Mouse (Mus musculus): Measurements from ENCODE around the gene Actl6a. TPM values are rescaled to one million over a fixed set of nuclear protein-coding genes. Genes with fewer than 3 reads are reported as not detected.

The Actl6a gene
- polyA plus RNA-seq, 2 experiments, result 31.0 to 73.7 TPM

DNA sequence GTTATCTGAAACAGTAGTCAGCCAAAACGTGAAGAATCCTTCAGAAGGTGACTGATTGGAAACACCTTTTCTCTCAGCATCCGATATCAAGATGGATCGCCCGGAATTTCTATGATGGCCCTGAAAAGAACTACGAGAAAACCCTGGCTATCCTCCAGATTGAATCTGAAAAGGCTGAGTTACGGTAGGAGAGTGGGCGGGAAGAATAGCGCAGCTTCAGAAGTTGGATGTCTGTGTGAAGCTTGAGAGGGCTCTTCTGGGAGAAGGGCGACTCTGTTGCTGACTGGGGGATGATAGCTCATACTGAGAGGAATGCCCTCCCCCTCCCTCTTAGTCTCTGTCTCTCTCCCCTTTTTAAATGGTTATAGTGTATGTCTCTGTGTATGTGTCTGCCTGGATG, 42.3 kb downstream of the Actl6a start:
- no peak overlapping the region for H3K9ac ChIP-seq (replicated peaks)
- peaks cover 40% of the 10 kb centered on the region for H3K36me3 ChIP-seq (replicated peaks; ENCODE audit: control insufficient read depth, insufficient read depth, low read depth)
- H3K4me2 ChIP-seq (ENCODE audit: low read depth), result no peak overlapping the region
- TF ChIP-seq CTCF (IDR thresholded peaks at IDR 0.05; ENCODE audit: low read depth) (no peak), EP300 (IDR thresholded peaks at IDR 0.05; ENCODE audit: low read depth) (no peak)
- no peak overlapping the region for H3K27ac ChIP-seq
- no peak overlapping the region for H3K4me3 ChIP-seq (ENCODE audit: insufficient read depth in 1 of 2, low read depth in 2 of 2, low read length in 2 of 2)
- no peaks in the 10 kb centered on the region for H3K9me3 ChIP-seq (ENCODE audit: control insufficient read depth, low read length)
- no peak for DNase-seq (ENCODE audit: low read depth in 3 of 3, low spot score in 3 of 3)
- no peaks in the 10 kb centered on the region for H3K4me1 ChIP-seq (replicated peaks; ENCODE audit: control insufficient read depth in 2 of 2, insufficient read depth in 2 of 2, low read length in 1 of 2)
- no peak for ATAC-seq (ENCODE audit: insufficient read depth)
- no peaks in the 10 kb centered on the region for H3K27me3 ChIP-seq (ENCODE audit: control insufficient read depth, insufficient read depth, low read length)
- 85% methylated on average over 9 of the region's 9 CpGs for WGBS (ENCODE audit: insufficient replicate concordance)

DNA sequence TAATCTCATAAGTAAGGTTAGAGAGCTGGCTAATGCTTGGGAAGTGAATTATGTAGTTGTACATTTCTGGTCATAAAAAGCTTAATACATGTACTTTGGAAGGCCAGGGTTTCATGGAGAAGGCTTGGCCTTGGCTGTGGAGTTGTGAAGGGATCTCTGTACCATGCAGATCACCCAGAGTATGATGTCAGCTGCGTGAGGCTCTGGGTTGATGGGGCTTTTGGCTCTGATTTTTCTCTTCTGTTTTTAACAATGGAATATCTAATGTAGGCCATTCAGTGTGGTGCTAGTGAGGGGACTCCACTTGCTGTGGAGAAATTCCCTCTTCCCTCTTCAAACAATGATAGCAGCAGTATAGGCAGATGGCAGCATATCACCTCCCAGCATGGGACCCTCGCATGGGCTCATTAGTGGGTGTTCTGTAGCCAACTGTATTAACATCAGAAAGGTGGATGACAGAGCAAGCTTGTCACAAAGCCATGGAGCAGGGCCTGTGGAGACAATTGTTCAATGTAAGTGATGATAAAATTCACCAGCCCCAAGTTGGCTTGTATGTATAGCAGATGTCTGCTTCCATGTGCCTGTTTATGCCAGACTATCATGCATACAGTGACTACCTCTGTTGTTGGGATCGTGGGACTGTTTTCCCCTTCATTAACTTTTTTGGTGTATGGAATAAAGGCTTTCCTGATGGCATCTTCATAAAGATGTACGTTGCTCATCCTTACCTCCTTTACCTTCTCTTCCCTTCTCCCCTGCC, 43.9 kb downstream of the Actl6a start:
- no peak for DNase-seq (ENCODE audit: low read depth in 3 of 3, low spot score in 3 of 3)
- Histone ChIP-seq H3K4me3 (ENCODE audit: insufficient read depth in 1 of 2, low read depth in 2 of 2, low read length in 2 of 2) (no peak overlapping the region), H3K4me1 (replicated peaks; ENCODE audit: control insufficient read depth in 2 of 2, insufficient read depth in 2 of 2, low read length in 1 of 2) (no peaks in the 10 kb centered on the region), H3K36me3 (replicated peaks; ENCODE audit: control insufficient read depth, insufficient read depth, low read depth) (peaks cover 37% of the 10 kb centered on the region), H3K27ac (no peak overlapping the region), H3K4me2 (ENCODE audit: low read depth) (no peak overlapping the region), H3K27me3 (ENCODE audit: control insufficient read depth, insufficient read depth, low read length) (no peaks in the 10 kb centered on the region), H3K9ac (replicated peaks) (no peak overlapping the region), H3K9me3 (ENCODE audit: control insufficient read depth, low read length) (no peaks in the 10 kb centered on the region)
- no peak for ATAC-seq (ENCODE audit: insufficient read depth)
- WGBS (ENCODE audit: insufficient replicate concordance), result 81% methylated on average over 4 of the region's 4 CpGs
- TF ChIP-seq EP300 (IDR thresholded peaks at IDR 0.05; ENCODE audit: low read depth), result no peak

DNA sequence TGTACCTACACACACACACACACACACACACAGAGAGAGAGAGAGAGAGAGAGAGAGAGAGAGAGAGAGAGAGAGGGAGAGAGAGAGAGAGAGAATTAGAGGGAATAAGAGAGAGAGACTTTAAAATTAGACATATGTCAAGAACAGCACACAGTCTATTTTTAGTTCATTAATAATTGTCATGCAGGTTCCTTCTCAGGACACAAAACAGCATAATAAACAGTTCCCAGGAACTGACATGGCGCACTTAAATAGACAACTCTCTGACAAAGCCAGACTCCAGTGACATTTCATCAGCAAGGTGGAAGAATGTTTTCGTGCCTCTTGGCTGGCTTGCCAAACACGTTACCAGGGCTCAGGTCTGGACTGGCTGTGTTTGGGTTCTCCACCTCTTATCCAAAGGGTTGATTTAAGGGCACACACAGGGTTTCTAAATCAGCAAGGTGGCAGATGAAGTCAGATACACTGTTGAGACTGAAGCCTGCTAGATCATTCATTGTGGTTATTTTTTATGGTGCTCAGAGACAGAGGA, 48.4 kb downstream of the Actl6a start:
- 83% methylated on average over 3 of the region's 3 CpGs for WGBS (ENCODE audit: insufficient replicate concordance)
- no peak overlapping the region for H3K4me3 ChIP-seq (ENCODE audit: insufficient read depth in 1 of 2, low read depth in 2 of 2, low read length in 2 of 2)
- no peaks in the 10 kb centered on the region for H3K27me3 ChIP-seq (ENCODE audit: control insufficient read depth, insufficient read depth, low read length)
- no peak for TF ChIP-seq EP300 (IDR thresholded peaks at IDR 0.05; ENCODE audit: low read depth)
- no peak for TF ChIP-seq CTCF (IDR thresholded peaks at IDR 0.05; ENCODE audit: low read depth)
- no peaks in the 10 kb centered on the region for H3K4me1 ChIP-seq (replicated peaks; ENCODE audit: control insufficient read depth in 2 of 2, insufficient read depth in 2 of 2, low read length in 1 of 2)
- H3K36me3 ChIP-seq (replicated peaks; ENCODE audit: control insufficient read depth, insufficient read depth, low read depth), result peaks cover 12% of the 10 kb centered on the region
- ATAC-seq (ENCODE audit: insufficient read depth) (no peak), DNase-seq (ENCODE audit: low read depth in 3 of 3, low spot score in 3 of 3) (no peak)
- no peaks in the 10 kb centered on the region for H3K9me3 ChIP-seq (ENCODE audit: control insufficient read depth, low read length)
- H3K27ac ChIP-seq, result no peak overlapping the region
- H3K4me2 ChIP-seq (ENCODE audit: low read depth), result no peak overlapping the region
- H3K9ac ChIP-seq (replicated peaks), result no peak overlapping the region

DNA sequence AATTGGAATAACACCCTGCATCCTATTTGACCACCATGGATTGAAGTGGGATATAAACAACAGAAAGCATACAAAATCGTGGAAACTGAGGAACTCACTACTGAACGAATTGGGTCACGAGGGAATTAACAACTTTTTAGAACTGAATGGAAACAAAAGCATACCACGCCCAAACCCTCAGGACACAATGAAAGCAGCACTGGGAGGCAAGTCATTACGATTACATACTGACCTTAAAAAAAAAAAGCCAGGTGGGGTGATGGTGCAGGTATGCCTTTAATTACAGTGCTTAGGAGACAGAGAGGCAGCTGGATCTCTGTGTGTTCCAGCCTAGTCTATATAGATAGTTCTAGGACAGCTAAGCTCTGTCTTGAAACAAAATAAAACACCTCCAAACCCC, 53.1 kb downstream of the Actl6a start:
- Histone ChIP-seq H3K4me3 (ENCODE audit: insufficient read depth in 1 of 2, low read depth in 2 of 2, low read length in 2 of 2) (no peak overlapping the region), H3K9me3 (ENCODE audit: control insufficient read depth, low read length) (no peaks in the 10 kb centered on the region), H3K4me2 (ENCODE audit: low read depth) (no peak overlapping the region), H3K4me1 (replicated peaks; ENCODE audit: control insufficient read depth in 2 of 2, insufficient read depth in 2 of 2, low read length in 1 of 2) (no peaks in the 10 kb centered on the region), H3K27ac (no peak overlapping the region), H3K9ac (replicated peaks) (no peak overlapping the region), H3K36me3 (replicated peaks; ENCODE audit: control insufficient read depth, insufficient read depth, low read depth) (no peaks in the 10 kb centered on the region), H3K27me3 (ENCODE audit: control insufficient read depth, insufficient read depth, low read length) (no peaks in the 10 kb centered on the region)
- ATAC-seq (ENCODE audit: insufficient read depth), result no peak
- 57% methylated on average over 5 of the region's 5 CpGs for WGBS (ENCODE audit: insufficient replicate concordance)
- no peak for DNase-seq (ENCODE audit: low read depth in 3 of 3, low spot score in 3 of 3)
- TF ChIP-seq EP300 (IDR thresholded peaks at IDR 0.05; ENCODE audit: low read depth) (no peak), CTCF (IDR thresholded peaks at IDR 0.05; ENCODE audit: low read depth) (no peak)

DNA sequence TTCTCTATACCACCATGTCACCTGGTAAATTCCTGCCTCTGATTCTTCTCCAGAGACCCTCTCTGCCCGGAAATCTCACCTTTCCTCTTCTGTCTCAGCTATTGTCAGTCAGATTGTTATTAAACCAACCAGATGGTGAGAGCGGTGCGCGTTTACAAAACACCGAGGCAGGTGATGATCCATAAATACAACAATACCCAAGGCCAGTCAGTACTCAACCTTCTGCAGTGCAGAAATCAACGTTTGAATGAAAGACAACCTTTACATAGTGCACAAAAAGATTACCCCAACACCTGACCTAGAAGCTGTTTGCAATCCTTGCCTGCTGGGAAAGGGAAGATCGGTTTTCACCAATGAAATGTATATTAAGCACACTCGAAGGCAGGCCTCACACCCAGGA, 56.9 kb downstream of the Actl6a start:
- Histone ChIP-seq H3K27me3 (ENCODE audit: control insufficient read depth, insufficient read depth, low read length) (no peaks in the 10 kb centered on the region), H3K9ac (replicated peaks) (no peak overlapping the region), H3K4me2 (ENCODE audit: low read depth) (no peak overlapping the region), H3K4me1 (replicated peaks; ENCODE audit: control insufficient read depth in 2 of 2, insufficient read depth in 2 of 2, low read length in 1 of 2) (no peaks in the 10 kb centered on the region), H3K9me3 (ENCODE audit: control insufficient read depth, low read length) (no peaks in the 10 kb centered on the region), H3K4me3 (ENCODE audit: insufficient read depth in 1 of 2, low read depth in 2 of 2, low read length in 2 of 2) (no peak overlapping the region), H3K27ac (no peak overlapping the region), H3K36me3 (replicated peaks; ENCODE audit: control insufficient read depth, insufficient read depth, low read depth) (no peaks in the 10 kb centered on the region)
- 47% methylated on average over 8 of the region's 8 CpGs for WGBS (ENCODE audit: insufficient replicate concordance)
- ATAC-seq (ENCODE audit: insufficient read depth), result no peak
- DNase-seq (ENCODE audit: low read depth in 3 of 3, low spot score in 3 of 3), result no peak
- no peak for TF ChIP-seq CTCF (IDR thresholded peaks at IDR 0.05; ENCODE audit: low read depth)
- no peak for TF ChIP-seq EP300 (IDR thresholded peaks at IDR 0.05; ENCODE audit: low read depth)
